Comparison of ENCODE assay signal across 18 mouse cellular contexts in genomic region chr2:73454186-73454585, GRCm38 (mm10).
A peak's percentile ranks its signal among the peaks of the same experiment; 100 is the strongest.
DNase-seq lines count a peak whose midpoint lies in the region; ATAC-seq and TF ChIP-seq lines count a peak whose summit lies in the region.
"Had no signal": no experiment of that assay in that cellular context is flagged by ENCODE, and none has a peak within 500 bp of the region (broad histone marks: within the 10 kb centered on the region; RNA-seq: fewer than 3 reads in every experiment).

No protein-coding gene starts in this region.

- DNase-seq in forebrain, embryonic 11.5 days (ENCODE audit: low spot score): peak; percentile 39
- DNase-seq in forebrain, embryonic 10.5 days (ENCODE audit: extremely low spot score, low spot score): no peak
- peak; percentile 31 to 39 for DNase-seq in B cell, adult 2 months
- no peak for DNase-seq in adrenal gland, adult 8-10 months
- DNase-seq in layer of hippocampus, adult 11-12 months (ENCODE audit: low spot score): no peak
- DNase-seq: cerebellum, postnatal 10 days; heart, postnatal 10 days; lung, adult 2 months; lung, postnatal 4 days; right cerebral cortex, adult 18-20 months had no signal

- H3K9me3 ChIP-seq in forebrain, embryonic 11.5 days (ENCODE audit: control insufficient read depth, low read length): no peaks in the 10 kb centered on the region
- no peaks in the 10 kb centered on the region for H3K9me3 ChIP-seq in forebrain, embryonic 10.5 days
- H3K9me3 ChIP-seq in liver, embryonic 12.5 days (replicated peaks): no peaks in the 10 kb centered on the region
- H3K9me3 ChIP-seq in forebrain, embryonic 12.5 days: no peaks in the 10 kb centered on the region
- H3K9me3 ChIP-seq: hindbrain, embryonic 12.5 days; kidney, embryonic 15.5 days; midbrain, embryonic 15.5 days had no signal

- H3K27ac ChIP-seq in forebrain, embryonic 11.5 days (ENCODE audit: low read depth, low read length): no peak overlapping the region
- H3K27ac ChIP-seq in forebrain, embryonic 10.5 days: no peak overlapping the region
- peak overlapping the region; percentile 63 for H3K27ac ChIP-seq in liver, embryonic 12.5 days
- peak overlapping the region; percentile 64 for H3K27ac ChIP-seq in small intestine, adult 2 months (ENCODE audit: insufficient read depth, low read depth, low read length)
- no peak overlapping the region for H3K27ac ChIP-seq in forebrain, embryonic 12.5 days
- H3K27ac ChIP-seq: hindbrain, embryonic 12.5 days; kidney, embryonic 15.5 days; midbrain, embryonic 15.5 days; stomach, postnatal 0 days had no signal

- peaks cover 8% of the 10 kb centered on the region for H3K4me1 ChIP-seq in forebrain, embryonic 11.5 days (replicated peaks; ENCODE audit: control insufficient read depth, insufficient read depth, low read length)
- peaks cover 18% of the 10 kb centered on the region for H3K4me1 ChIP-seq in forebrain, embryonic 10.5 days
- peaks cover 64% of the 10 kb centered on the region for H3K4me1 ChIP-seq in liver, embryonic 12.5 days
- peaks cover 9% of the 10 kb centered on the region; the same call in 1 of the 2 replicates for H3K4me1 ChIP-seq in small intestine, adult 2 months (ENCODE audit: control insufficient read depth, insufficient read depth, insufficient read length, low read length)
- H3K4me1 ChIP-seq in forebrain, embryonic 12.5 days: peaks cover 11% of the 10 kb centered on the region

- no peak overlapping the region for H3K9ac ChIP-seq in forebrain, embryonic 11.5 days (ENCODE audit: low read length)
- no peak overlapping the region for H3K9ac ChIP-seq in liver, embryonic 12.5 days
- H3K9ac ChIP-seq in forebrain, embryonic 12.5 days: no peak overlapping the region
- H3K9ac ChIP-seq: hindbrain, embryonic 12.5 days; kidney, embryonic 15.5 days; midbrain, embryonic 15.5 days had no signal

- WGBS in forebrain, embryonic 11.5 days: 83% methylated on average over 4 of the region's 4 CpGs
- WGBS in forebrain, embryonic 10.5 days: 86% methylated on average over 4 of the region's 4 CpGs
- 57% methylated on average over 4 of the region's 4 CpGs for WGBS in liver, embryonic 12.5 days (ENCODE audit: insufficient replicate concordance)
- WGBS in small intestine, adult 2 months: 77% methylated on average over 4 of the region's 4 CpGs
- 77% methylated on average over 4 of the region's 4 CpGs for WGBS in forebrain, embryonic 12.5 days

- TF ChIP-seq CTCF in small intestine, adult 2 months (IDR thresholded peaks at IDR 0.05; ENCODE audit: extremely low read depth, insufficient read length, insufficient replicate concordance, low read depth, low read length): no peak

- H3K4me2 ChIP-seq in forebrain, embryonic 11.5 days (ENCODE audit: low read depth, low read length, severe bottlenecking): no peak overlapping the region
- H3K4me2 ChIP-seq in liver, embryonic 12.5 days: peak overlapping the region; percentile 36
- H3K4me2 ChIP-seq in forebrain, embryonic 12.5 days: no peak overlapping the region
- H3K4me2 ChIP-seq: hindbrain, embryonic 12.5 days; kidney, embryonic 15.5 days; midbrain, embryonic 15.5 days had no signal

- H3K27me3 ChIP-seq in forebrain, embryonic 11.5 days (ENCODE audit: control insufficient read depth, insufficient read depth, low read length): no peaks in the 10 kb centered on the region
- no peaks in the 10 kb centered on the region for H3K27me3 ChIP-seq in forebrain, embryonic 10.5 days (ENCODE audit: poor library complexity, severe bottlenecking)
- H3K27me3 ChIP-seq in liver, embryonic 12.5 days (replicated peaks): no peaks in the 10 kb centered on the region
- H3K27me3 ChIP-seq in small intestine, adult 2 months (ENCODE audit: control insufficient read depth, insufficient read depth, low read length): no peaks in the 10 kb centered on the region
- no peaks in the 10 kb centered on the region for H3K27me3 ChIP-seq in forebrain, embryonic 12.5 days
- H3K27me3 ChIP-seq: hindbrain, embryonic 12.5 days; kidney, embryonic 15.5 days; midbrain, embryonic 15.5 days had no signal

- TF ChIP-seq POLR2A in small intestine, adult 2 months (IDR thresholded peaks at IDR 0.05; ENCODE audit: low read depth, low read length): no peak

- no peak for ATAC-seq in forebrain, embryonic 11.5 days (replicated peaks; ENCODE audit: low FRiP score)
- ATAC-seq in liver, embryonic 12.5 days: no peak
- no peak for ATAC-seq in forebrain, embryonic 12.5 days (ENCODE audit: low FRiP score)
- ATAC-seq: forebrain, embryonic 16.5 days; midbrain, embryonic 15.5 days had no signal

- no peaks in the 10 kb centered on the region for H3K36me3 ChIP-seq in forebrain, embryonic 11.5 days (ENCODE audit: control insufficient read depth, insufficient read depth, low read length)
- no peaks in the 10 kb centered on the region for H3K36me3 ChIP-seq in forebrain, embryonic 10.5 days (replicated peaks)
- no peaks in the 10 kb centered on the region; the same call in 1 of the 2 replicates for H3K36me3 ChIP-seq in liver, embryonic 12.5 days
- no peaks in the 10 kb centered on the region; the same call in 1 of the 2 replicates for H3K36me3 ChIP-seq in small intestine, adult 2 months (ENCODE audit: control insufficient read depth, insufficient read depth, low read length)
- no peaks in the 10 kb centered on the region for H3K36me3 ChIP-seq in forebrain, embryonic 12.5 days (replicated peaks)
- H3K36me3 ChIP-seq: hindbrain, embryonic 12.5 days; kidney, embryonic 15.5 days; midbrain, embryonic 15.5 days had no signal

- H3K4me3 ChIP-seq in forebrain, embryonic 11.5 days (ENCODE audit: low read depth, low read length): no peak overlapping the region
- no peak overlapping the region for H3K4me3 ChIP-seq in forebrain, embryonic 10.5 days
- peak overlapping the region; percentile 16 for H3K4me3 ChIP-seq in liver, embryonic 12.5 days
- no peak overlapping the region for H3K4me3 ChIP-seq in small intestine, adult 2 months (ENCODE audit: low read depth, low read length)
- no peak overlapping the region for H3K4me3 ChIP-seq in forebrain, embryonic 12.5 days (replicated peaks)
- H3K4me3 ChIP-seq: hindbrain, embryonic 12.5 days; kidney, embryonic 15.5 days; midbrain, embryonic 15.5 days had no signal

Comparison
In these comparisons a context has a peak if more than half of its experiments do, and no peak if none do; other contexts are left out.
1. DNase-seq: peak in forebrain, embryonic 11.5 days (single experiment) and B cell, adult 2 months (2 of 2); none in forebrain, embryonic 10.5 days (single experiment), adrenal gland, adult 8-10 months (single experiment) and layer of hippocampus, adult 11-12 months (single experiment).
2. H3K27ac ChIP-seq: peak in liver, embryonic 12.5 days (single experiment) and small intestine, adult 2 months (single experiment); none in forebrain, embryonic 11.5 days (single experiment), forebrain, embryonic 10.5 days (single experiment) and forebrain, embryonic 12.5 days (single experiment).